Mouse (Mus musculus) G1E (cell line): Measurements from ENCODE around the gene Rnf185.

Source experiments
- CTCF ChIP-seq: IDR thresholded peaks from 2 replicates; pipeline ENCODE4 v1.5.1; 2012; ENCODE audit warnings: low read depth, low read length, inconsistent platforms, mixed read lengths
- GATA1 ChIP-seq: IDR thresholded peaks from 2 replicates; pipeline ENCODE4 v1.6.1; 2012; ENCODE audit warnings: borderline replicate concordance, low read length, inconsistent platforms, mixed read lengths
- GATA2 ChIP-seq: IDR thresholded peaks from 2 replicates; pipeline ENCODE4 v1.6.1; 2012; ENCODE audit warnings: low read depth, low read length, inconsistent platforms, borderline replicate concordance
- POLR2AphosphoS5 ChIP-seq: IDR thresholded peaks from 2 replicates; pipeline ENCODE4 v1.6.1; 2012; ENCODE audit warnings: low read depth, low read length, inconsistent platforms; ENCODE audit not compliant: insufficient replicate concordance
- TAL1 ChIP-seq: conservative IDR thresholded peaks from 2 replicates; pipeline ENCODE4 v1.6.1; 2012; ENCODE audit warnings: low read depth, low read length, inconsistent platforms, mixed read lengths

- TF ChIP-seq CTCF (no peak), GATA1 (no peak), GATA2 (no peak), TAL1 (no peak), POLR2AphosphoS5 (no peak)
Observed at GRCm38 (mm10) chr11:3497296-3497695, 45.1 kb upstream of the Rnf185 start.
